ENCODE assay signal across 15 mouse cellular contexts in genomic region chr4:95062873-95063272, GRCm38 (mm10). TPM values are rescaled to one million over a fixed set of nuclear protein-coding genes. Genes with fewer than 3 reads are reported as not detected.
DNase-seq lines count a peak whose midpoint lies in the region; ATAC-seq lines count a peak whose summit lies in the region.
"Had no signal": no experiment of that assay in that cellular context is flagged by ENCODE, and none has a peak within 500 bp of the region (broad histone marks: within the 10 kb centered on the region; RNA-seq: fewer than 3 reads in every experiment).

No protein-coding gene starts in this region.

- DNase-seq in right cerebral cortex, postnatal 4 days: peak; percentile 18
- DNase-seq in right cerebral cortex, postnatal 14 days: no peak
- no peak for DNase-seq in frontal cortex, postnatal 14 days (ENCODE audit: low spot score in 2 of 2)
- DNase-seq in B cell, adult 2 months: no peak
- DNase-seq: heart, postnatal 10 days; right cerebral cortex, adult 18-20 months; thymus, postnatal 36 days had no signal

- no peaks in the 10 kb centered on the region for H3K9me3 ChIP-seq in hindbrain, embryonic 16.5 days (ENCODE audit: control insufficient read depth, low read length)
- H3K9me3 ChIP-seq in hindbrain, embryonic 12.5 days (replicated peaks): no peaks in the 10 kb centered on the region
- H3K9me3 ChIP-seq in kidney, embryonic 15.5 days (replicated peaks): no peaks in the 10 kb centered on the region
- H3K9me3 ChIP-seq: forebrain, embryonic 13.5 days; midbrain, embryonic 13.5 days; neural tube, embryonic 12.5 days had no signal

- H3K27me3 ChIP-seq in hindbrain, embryonic 16.5 days (replicated peaks; ENCODE audit: control insufficient read depth, insufficient read depth, low read length): no peaks in the 10 kb centered on the region
- H3K27me3 ChIP-seq in hindbrain, embryonic 12.5 days: no peaks in the 10 kb centered on the region
- no peaks in the 10 kb centered on the region for H3K27me3 ChIP-seq in kidney, embryonic 15.5 days
- H3K27me3 ChIP-seq: CH12.LX; forebrain, embryonic 13.5 days; midbrain, embryonic 13.5 days; neural tube, embryonic 12.5 days had no signal

- no peak overlapping the region for H3K4me3 ChIP-seq in hindbrain, embryonic 16.5 days (ENCODE audit: low read length)
- no peak overlapping the region for H3K4me3 ChIP-seq in hindbrain, embryonic 12.5 days
- H3K4me3 ChIP-seq in kidney, embryonic 15.5 days (replicated peaks): no peak overlapping the region
- H3K4me3 ChIP-seq: forebrain, embryonic 13.5 days; midbrain, embryonic 13.5 days; neural tube, embryonic 12.5 days had no signal

- H3K36me3 ChIP-seq in hindbrain, embryonic 16.5 days (ENCODE audit: control insufficient read depth, insufficient read depth, low read length): no peaks in the 10 kb centered on the region
- H3K36me3 ChIP-seq in hindbrain, embryonic 12.5 days: no peaks in the 10 kb centered on the region; the same call in 1 of the 2 replicates
- H3K36me3 ChIP-seq in kidney, embryonic 15.5 days: no peaks in the 10 kb centered on the region
- H3K36me3 ChIP-seq: midbrain, embryonic 13.5 days; neural tube, embryonic 12.5 days had no signal

- WGBS in hindbrain, embryonic 16.5 days: 75% methylated on average over 9 of the region's 9 CpGs
- WGBS in hindbrain, embryonic 12.5 days: 81% methylated on average over 9 of the region's 9 CpGs
- WGBS in kidney, embryonic 15.5 days: 62% methylated on average over 9 of the region's 9 CpGs

- H3K4me1 ChIP-seq in hindbrain, embryonic 16.5 days (ENCODE audit: control insufficient read depth, insufficient read depth, low read depth, low read length): no peaks in the 10 kb centered on the region
- H3K4me1 ChIP-seq in hindbrain, embryonic 12.5 days: no peaks in the 10 kb centered on the region
- H3K4me1 ChIP-seq in kidney, embryonic 15.5 days: 0 out of 2 replicates have a peak, but pooled peaks cover 2% of the 10 kb centered on the region
- H3K4me1 ChIP-seq: forebrain, embryonic 13.5 days; midbrain, embryonic 13.5 days; neural tube, embryonic 12.5 days had no signal

- no peak overlapping the region for H3K27ac ChIP-seq in hindbrain, embryonic 16.5 days (ENCODE audit: low read depth, low read length)
- no peak overlapping the region for H3K27ac ChIP-seq in hindbrain, embryonic 12.5 days
- no peak overlapping the region; the same call in 1 of the 2 replicates for H3K27ac ChIP-seq in kidney, embryonic 15.5 days
- H3K27ac ChIP-seq: forebrain, embryonic 13.5 days; liver, embryonic 14.5 days; midbrain, embryonic 13.5 days; neural tube, embryonic 12.5 days had no signal

- no peak overlapping the region for H3K9ac ChIP-seq in hindbrain, embryonic 16.5 days (ENCODE audit: low read depth, low read length)
- H3K9ac ChIP-seq in hindbrain, embryonic 12.5 days: no peak overlapping the region
- no peak overlapping the region for H3K9ac ChIP-seq in kidney, embryonic 15.5 days
- H3K9ac ChIP-seq: forebrain, embryonic 13.5 days; liver, embryonic 14.5 days; midbrain, embryonic 13.5 days; neural tube, embryonic 12.5 days had no signal

- ATAC-seq in hindbrain, embryonic 16.5 days: peak; percentile 50; the same call in 1 of the 2 replicates
- no peak for ATAC-seq in hindbrain, embryonic 12.5 days (ENCODE audit: low FRiP score)
- 0 out of 2 replicates have a peak, but pooled peaks have one; percentile 46 for ATAC-seq in kidney, embryonic 15.5 days (replicated peaks; ENCODE audit: low FRiP score)
- ATAC-seq: forebrain, embryonic 13.5 days; midbrain, embryonic 13.5 days had no signal

- H3K4me2 ChIP-seq in hindbrain, embryonic 16.5 days (ENCODE audit: low read length): no peak overlapping the region
- no peak overlapping the region for H3K4me2 ChIP-seq in hindbrain, embryonic 12.5 days (replicated peaks)
- H3K4me2 ChIP-seq in kidney, embryonic 15.5 days: no peak overlapping the region
- H3K4me2 ChIP-seq: forebrain, embryonic 13.5 days; midbrain, embryonic 13.5 days; neural tube, embryonic 12.5 days had no signal

RNA-seq across cellular contexts. Expression of gene Jun, which starts 10.9 kb away (rescaled TPM):
- polyA plus RNA-seq in hindbrain, embryonic 16.5 days (2015; fragmentation: Nextera tagmentation; extraction: Ambion mirVana): 62.9 and 63.7 TPM in 2 replicates
- 70.7 and 86.0 TPM in 2 replicates for polyA plus RNA-seq in hindbrain, embryonic 12.5 days (2016; fragmentation: Nextera tagmentation; extraction: Ambion mirVana)
- polyA plus RNA-seq in kidney, embryonic 15.5 days (2015; fragmentation: Nextera tagmentation; extraction: Ambion mirVana): 66.0 and 70.1 TPM in 2 replicates
